Mouse (Mus musculus) spleen, adult 2 months (tissue): ENCODE measurements around the gene Cdc37l1.

Experiments used
- CTCF ChIP-seq: fragments of 200-500 bp; IDR thresholded peaks from 2 replicates; pipeline ENCODE4 v1.5.1; 2011; ENCODE audit warnings: mild to moderate bottlenecking, inconsistent platforms; ENCODE audit not compliant: insufficient read depth, insufficient read length, insufficient replicate concordance; ENCODE audit errors: extremely low read depth
- POLR2A ChIP-seq: fragments of 200-500 bp; IDR thresholded peaks from 2 replicates; pipeline ENCODE4 v1.6.1; 2011; ENCODE audit warnings: low read depth, low read length, inconsistent platforms

DNA sequence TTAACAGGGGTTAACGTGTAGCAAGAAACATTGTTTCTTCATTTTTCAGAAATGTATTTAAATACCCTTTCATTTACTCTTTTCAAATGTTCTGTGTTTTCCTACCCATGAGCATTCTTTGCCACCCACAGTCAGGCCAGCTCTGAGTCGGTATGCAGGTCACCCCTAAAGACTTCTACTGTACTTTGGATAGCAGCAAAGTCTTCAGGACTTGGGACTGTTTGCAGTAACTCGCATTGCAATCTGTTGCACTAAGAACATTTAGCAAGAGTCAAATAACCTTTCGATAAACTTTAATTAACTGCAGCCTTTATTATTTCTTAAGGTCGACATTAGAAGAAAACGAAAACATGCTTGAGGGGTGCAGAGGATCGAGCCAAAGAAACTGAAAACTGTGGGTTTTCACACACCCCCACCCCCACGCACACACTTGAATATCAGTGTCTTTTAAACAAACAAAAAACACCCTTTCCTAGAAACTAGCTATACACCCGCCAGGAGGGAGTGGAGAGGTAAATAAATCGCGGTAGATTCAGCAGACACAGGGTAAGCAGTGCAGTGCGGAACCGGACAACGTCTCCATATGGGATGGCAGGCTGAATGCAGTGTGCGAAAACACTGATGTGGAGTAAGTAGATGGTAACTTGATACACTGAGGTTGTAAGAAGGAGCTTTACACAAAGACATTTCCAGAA lies 56.0 kb downstream of the Cdc37l1 start:
- TF ChIP-seq CTCF (no peak), POLR2A (no peak)
